Mouse (Mus musculus): ENCODE data around the gene Kel. TPM values are rescaled to one million over a fixed set of nuclear protein-coding genes. Genes with fewer than 3 reads are reported as not detected.

Gene Kel
- total and polyA plus RNA-seq, 2 experiments from 2014 or later = 0.22 TPM; not detected in 1

DNA sequence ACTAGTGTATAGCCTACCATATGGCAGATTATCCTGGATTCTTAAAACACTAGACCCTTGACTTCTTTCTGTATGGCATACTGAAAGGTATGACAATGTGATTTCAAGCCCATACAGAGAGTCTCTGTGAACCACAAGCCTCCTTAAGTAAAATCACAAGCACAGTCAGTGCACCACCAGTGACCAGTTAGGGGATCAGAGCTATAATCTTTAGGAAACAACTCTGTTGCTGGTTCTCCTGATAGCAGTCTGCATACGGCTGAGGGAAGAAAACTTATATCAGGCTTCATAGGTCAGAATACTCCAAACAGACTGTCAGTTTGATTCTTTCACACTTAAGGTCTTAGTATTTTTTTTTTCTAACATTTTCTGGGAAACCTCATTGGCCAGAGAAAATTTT is 45.7 kb downstream of the Kel start:
- Histone ChIP-seq H3K36me3 (ENCODE audit: insufficient read depth, low read length) (no peaks in the 10 kb centered on the region), H3K27ac (ENCODE audit: low read depth, low read length) (no peak overlapping the region), H3K9me3 (ENCODE audit: low read length) (no peaks in the 10 kb centered on the region), H3K9ac (replicated peaks; ENCODE audit: low read length, poor library complexity, severe bottlenecking) (no peak overlapping the region), H3K4me2 (ENCODE audit: low read depth, low read length, poor library complexity, severe bottlenecking) (no peak overlapping the region), H3K4me1 (ENCODE audit: insufficient read depth, low read length) (no peaks in the 10 kb centered on the region), H3K27me3 (ENCODE audit: insufficient read depth, low read length) (no peaks in the 10 kb centered on the region), H3K4me3 (ENCODE audit: low read depth, low read length) (no peak overlapping the region)
- 76% methylated on average over 1 of the region's 1 CpGs for WGBS
- DNase-seq (ENCODE audit: low spot score) = no peak
- no peak for ATAC-seq (ENCODE audit: low FRiP score)
- TF ChIP-seq CTCF (IDR thresholded peaks at IDR 0.05) = no peak

DNA sequence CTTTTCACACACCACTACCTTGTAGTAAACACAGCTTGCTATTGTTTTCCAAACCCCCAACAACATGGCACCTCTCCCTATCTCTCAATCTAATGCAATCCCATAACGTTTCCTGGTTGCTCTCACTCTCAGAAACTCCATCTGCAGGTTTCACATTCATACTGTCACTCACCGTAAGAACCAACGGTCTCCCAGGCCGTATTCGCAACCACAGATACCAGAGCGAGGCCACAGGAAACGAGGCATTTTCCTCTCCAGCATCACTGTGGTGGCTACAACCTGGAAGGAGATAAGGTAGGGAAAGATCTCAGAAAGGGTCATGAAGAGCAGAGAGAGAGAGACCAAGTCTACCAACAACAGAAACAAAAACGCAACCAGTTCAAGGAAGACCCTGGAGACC is 49.5 kb downstream of the Kel start:
- H3K9me3 ChIP-seq (ENCODE audit: low read length) = no peaks in the 10 kb centered on the region
- no peak overlapping the region for H3K4me3 ChIP-seq (ENCODE audit: low read depth, low read length)
- TF ChIP-seq CTCF (IDR thresholded peaks at IDR 0.05) = no peak
- no peak overlapping the region for H3K9ac ChIP-seq (replicated peaks; ENCODE audit: low read length, poor library complexity, severe bottlenecking)
- H3K27me3 ChIP-seq (ENCODE audit: insufficient read depth, low read length) = no peaks in the 10 kb centered on the region
- H3K4me1 ChIP-seq (ENCODE audit: insufficient read depth, low read length) = no peaks in the 10 kb centered on the region
- no peak for ATAC-seq (ENCODE audit: low FRiP score)
- H3K4me2 ChIP-seq (ENCODE audit: low read depth, low read length, poor library complexity, severe bottlenecking) = no peak overlapping the region
- 89% methylated on average over 8 of the region's 8 CpGs for WGBS
- H3K27ac ChIP-seq (ENCODE audit: low read depth, low read length) = no peak overlapping the region
- no peaks in the 10 kb centered on the region for H3K36me3 ChIP-seq (ENCODE audit: insufficient read depth, low read length)
- DNase-seq (ENCODE audit: low spot score) = no peak

DNA sequence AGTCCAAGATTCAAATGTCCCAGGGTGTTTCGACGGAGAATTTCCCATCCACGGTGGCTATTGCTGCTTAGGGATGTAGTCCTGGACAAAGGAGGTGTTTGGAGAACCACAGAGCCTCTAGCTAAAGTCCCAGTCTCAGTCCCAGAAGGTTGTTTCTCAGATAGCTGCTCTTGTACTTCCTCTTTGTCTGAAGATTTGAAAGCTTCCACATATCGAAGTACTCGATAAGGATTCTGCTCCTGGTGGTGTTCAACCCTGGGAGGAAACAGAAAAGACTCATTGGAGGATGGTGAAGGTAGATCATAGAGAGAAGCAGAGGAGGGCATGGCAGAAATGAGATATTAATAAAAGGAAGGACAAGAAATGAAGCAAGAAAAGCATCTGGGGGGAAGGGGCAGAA is 51.0 kb downstream of the Kel start:
- TF ChIP-seq CTCF (IDR thresholded peaks at IDR 0.05) = no peak
- Histone ChIP-seq H3K27ac (ENCODE audit: low read depth, low read length) (no peak overlapping the region), H3K9ac (replicated peaks; ENCODE audit: low read length, poor library complexity, severe bottlenecking) (no peak overlapping the region), H3K4me1 (ENCODE audit: insufficient read depth, low read length) (no peaks in the 10 kb centered on the region), H3K9me3 (ENCODE audit: low read length) (no peaks in the 10 kb centered on the region), H3K27me3 (ENCODE audit: insufficient read depth, low read length) (no peaks in the 10 kb centered on the region), H3K36me3 (ENCODE audit: insufficient read depth, low read length) (no peaks in the 10 kb centered on the region), H3K4me3 (ENCODE audit: low read depth, low read length) (no peak overlapping the region), H3K4me2 (ENCODE audit: low read depth, low read length, poor library complexity, severe bottlenecking) (no peak overlapping the region)
- no peak for DNase-seq (ENCODE audit: low spot score)
- no peak for ATAC-seq (ENCODE audit: low FRiP score)
- 94% methylated on average over 5 of the region's 5 CpGs for WGBS

- H3K27me3 ChIP-seq (ENCODE audit: insufficient read depth, low read length) = no peaks in the 10 kb centered on the region
- no peak overlapping the region for H3K4me2 ChIP-seq (ENCODE audit: low read depth, low read length, poor library complexity, severe bottlenecking)
- TF ChIP-seq CTCF (IDR thresholded peaks at IDR 0.05) = no peak
- H3K36me3 ChIP-seq (ENCODE audit: insufficient read depth, low read length) = no peaks in the 10 kb centered on the region
- H3K9ac ChIP-seq (replicated peaks; ENCODE audit: low read length, poor library complexity, severe bottlenecking) = no peak overlapping the region
- H3K4me1 ChIP-seq (ENCODE audit: insufficient read depth, low read length) = no peaks in the 10 kb centered on the region
- H3K27ac ChIP-seq (ENCODE audit: low read depth, low read length) = no peak overlapping the region
- H3K9me3 ChIP-seq (ENCODE audit: low read length) = no peaks in the 10 kb centered on the region
- ATAC-seq (ENCODE audit: low FRiP score) (no peak), DNase-seq (ENCODE audit: low spot score) (no peak)
- no peak overlapping the region for H3K4me3 ChIP-seq (ENCODE audit: low read depth, low read length)
Observed at GRCm38 (mm10) chr6:41646672-41647071, 57.5 kb downstream of the Kel start.

GRCm38 (mm10) chr6:41646220-41646619 is 57.9 kb downstream of the Kel start:
- no peak overlapping the region for H3K4me2 ChIP-seq (ENCODE audit: low read depth, low read length, poor library complexity, severe bottlenecking)
- no peak overlapping the region for H3K9ac ChIP-seq (replicated peaks; ENCODE audit: low read length, poor library complexity, severe bottlenecking)
- H3K36me3 ChIP-seq (ENCODE audit: insufficient read depth, low read length) = no peaks in the 10 kb centered on the region
- no peak for DNase-seq (ENCODE audit: low spot score)
- no peak for ATAC-seq (ENCODE audit: low FRiP score)
- no peak overlapping the region for H3K4me3 ChIP-seq (ENCODE audit: low read depth, low read length)
- WGBS = 80% methylated on average over 3 of the region's 3 CpGs
- H3K9me3 ChIP-seq (ENCODE audit: low read length) = no peaks in the 10 kb centered on the region
- no peaks in the 10 kb centered on the region for H3K4me1 ChIP-seq (ENCODE audit: insufficient read depth, low read length)
- TF ChIP-seq CTCF (IDR thresholded peaks at IDR 0.05) = no peak
- no peaks in the 10 kb centered on the region for H3K27me3 ChIP-seq (ENCODE audit: insufficient read depth, low read length)
- H3K27ac ChIP-seq (ENCODE audit: low read depth, low read length) = no peak overlapping the region

GRCm38 (mm10) chr6:41643227-41643626 is 60.9 kb downstream of the Kel start:
- H3K4me2 ChIP-seq (ENCODE audit: low read depth, low read length, poor library complexity, severe bottlenecking) = no peak overlapping the region
- ATAC-seq (ENCODE audit: low FRiP score) = no peak
- 94% methylated on average over 3 of the region's 3 CpGs for WGBS

More at GRCm38 (mm10) chr6:41643227-41643626, 60.9 kb downstream of the Kel start:
- Histone ChIP-seq H3K4me1 (ENCODE audit: insufficient read depth, low read length) (no peaks in the 10 kb centered on the region), H3K27me3 (ENCODE audit: insufficient read depth, low read length) (no peaks in the 10 kb centered on the region), H3K4me3 (ENCODE audit: low read depth, low read length) (no peak overlapping the region), H3K9me3 (ENCODE audit: low read length) (no peaks in the 10 kb centered on the region), H3K27ac (ENCODE audit: low read depth, low read length) (no peak overlapping the region), H3K36me3 (ENCODE audit: insufficient read depth, low read length) (no peaks in the 10 kb centered on the region), H3K9ac (replicated peaks; ENCODE audit: low read length, poor library complexity, severe bottlenecking) (no peak overlapping the region)
- no peak for TF ChIP-seq CTCF (IDR thresholded peaks at IDR 0.05)
- no peak for DNase-seq (ENCODE audit: low spot score)

Data from midbrain, postnatal 0 days (tissue).